Mouse (Mus musculus): ENCODE data around the gene Dio1. TPM values are rescaled to one million over a fixed set of nuclear protein-coding genes. Genes with fewer than 3 reads are reported as not detected.

Dio1 gene
- not detected in 2 replicates for total RNA-seq (2012; rRNA removed)

DNA sequence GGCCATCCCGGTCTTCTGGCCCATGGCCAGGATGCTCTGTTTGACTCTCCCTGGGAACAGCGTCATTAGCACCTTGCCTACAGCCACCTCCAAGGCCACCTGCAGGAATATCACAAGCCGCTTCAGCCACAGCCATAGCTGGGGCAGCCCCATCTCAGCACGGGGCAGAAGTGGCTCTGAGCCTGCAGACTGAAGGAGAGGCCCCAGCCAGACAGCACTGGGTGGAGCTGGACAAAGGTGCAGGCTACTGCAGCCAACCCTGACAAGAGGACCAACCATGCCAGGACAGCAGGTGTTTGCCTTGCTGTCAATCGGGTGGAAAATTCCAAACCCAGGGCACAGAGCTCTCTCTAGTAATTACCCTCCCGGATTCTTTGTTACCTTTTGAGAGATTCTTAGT, at the start of gene Dio1:
TSS of gene Dio1 (minus strand) at position 204 of the 400 bp plus-strand sequence.
- in situ Hi-C loops (cut with MboI; ENCODE audit: low sequenced_read_pairs in 2 of 2, unreplicated experiment in 2 of 2): no loop called here
- no peak within 1 kb of the TSS for H3K9ac ChIP-seq (ENCODE audit: insufficient read depth, low read depth, low read length, poor library complexity, severe bottlenecking)
- DNase-seq (ENCODE audit: low read depth, low spot score): no peak

DNA sequence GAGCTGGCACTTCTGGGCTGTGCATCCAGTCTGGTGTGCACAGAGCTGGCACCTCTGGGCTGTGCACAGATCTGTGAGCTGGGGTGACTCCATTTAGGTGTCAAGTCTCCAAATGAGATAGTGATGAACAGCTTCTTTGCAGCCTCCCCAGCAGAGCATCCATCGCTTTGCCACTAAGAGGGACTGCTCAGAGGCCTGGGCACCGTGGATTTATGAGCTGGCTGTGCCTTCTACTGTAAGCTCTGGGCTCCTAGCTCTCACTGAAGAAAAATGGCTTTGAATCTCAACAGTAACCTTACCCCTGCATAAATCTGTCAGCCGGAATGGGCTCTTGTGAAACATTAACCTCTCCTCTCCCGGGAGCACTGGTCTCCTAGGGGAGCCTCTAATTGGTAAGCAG, 47.6 kb upstream of the Dio1 start:
- DNase-seq (ENCODE audit: low read depth, low spot score): no peak
- no peaks in the 10 kb centered on the region for H3K9me3 ChIP-seq (ENCODE audit: control insufficient read depth, insufficient read depth, low read depth, low read length)
- H3K4me3 ChIP-seq (ENCODE audit: insufficient read depth in 1 of 2, low read depth in 1 of 2, low read length in 2 of 2, poor library complexity in 1 of 2, severe bottlenecking in 1 of 2): no peak overlapping the region
- no peak overlapping the region for H3K27ac ChIP-seq (ENCODE audit: insufficient read depth, low read depth, low read length, poor library complexity, severe bottlenecking)
- in situ Hi-C loops (cut with MboI; ENCODE audit: low sequenced_read_pairs in 2 of 2, unreplicated experiment in 2 of 2): loop anchor here in 1 of 2 experiments (25.0 kb wide), 1 partner anchor 542 kb away; the partner anchor contains the start of gene Acot11
- H3K4me1 ChIP-seq (ENCODE audit: control insufficient read depth in 2 of 2, insufficient read depth in 2 of 2, low read length in 2 of 2, poor library complexity in 1 of 2): no peaks in the 10 kb centered on the region
- no peaks in the 10 kb centered on the region; the same call in 1 of the 2 replicates for H3K36me3 ChIP-seq (ENCODE audit: control insufficient read depth, insufficient read depth, low read length, poor library complexity, severe bottlenecking)
- TF ChIP-seq ZC3H11A (IDR thresholded peaks at IDR 0.05; ENCODE audit: borderline replicate concordance, low read depth, low read length) (no peak), ZNF384 (IDR thresholded peaks at IDR 0.05; ENCODE audit: low read depth, low read length) (no peak), CHD2 (IDR thresholded peaks at IDR 0.05; ENCODE audit: low read depth, low read length) (no peak), MAFK (IDR thresholded peaks at IDR 0.05; ENCODE audit: insufficient read depth, low read depth, low read length) (no peak), HCFC1 (IDR thresholded peaks at IDR 0.05; ENCODE audit: borderline replicate concordance, insufficient read depth, low read length) (no peak)
- H3K9ac ChIP-seq (ENCODE audit: insufficient read depth, low read depth, low read length, poor library complexity, severe bottlenecking): no peak overlapping the region

More for the DNA sequence above, at the start of gene Dio1:
- Histone ChIP-seq H3K4me1 (ENCODE audit: control insufficient read depth in 2 of 2, insufficient read depth in 2 of 2, low read length in 2 of 2, poor library complexity in 1 of 2) (no peaks in the 10 kb centered on the region), H3K4me3 (ENCODE audit: insufficient read depth in 1 of 2, low read depth in 1 of 2, low read length in 2 of 2, poor library complexity in 1 of 2, severe bottlenecking in 1 of 2) (no peak within 1 kb of the TSS), H3K27ac (ENCODE audit: insufficient read depth, low read depth, low read length, poor library complexity, severe bottlenecking) (no peak within 1 kb of the TSS), H3K9me3 (ENCODE audit: control insufficient read depth, insufficient read depth, low read depth, low read length) (no peaks in the 10 kb centered on the region), H3K36me3 (ENCODE audit: control insufficient read depth, insufficient read depth, low read length, poor library complexity, severe bottlenecking) (no peaks in the 10 kb centered on the region)
- TF ChIP-seq ZNF384 (IDR thresholded peaks at IDR 0.05; ENCODE audit: low read depth, low read length): no peak
- TF ChIP-seq ZC3H11A (IDR thresholded peaks at IDR 0.05; ENCODE audit: borderline replicate concordance, low read depth, low read length): no peak
- no peak for TF ChIP-seq MAFK (IDR thresholded peaks at IDR 0.05; ENCODE audit: insufficient read depth, low read depth, low read length)
- TF ChIP-seq HCFC1 (IDR thresholded peaks at IDR 0.05; ENCODE audit: borderline replicate concordance, insufficient read depth, low read length): no peak
- TF ChIP-seq CHD2 (IDR thresholded peaks at IDR 0.05; ENCODE audit: low read depth, low read length): no peak

DNA sequence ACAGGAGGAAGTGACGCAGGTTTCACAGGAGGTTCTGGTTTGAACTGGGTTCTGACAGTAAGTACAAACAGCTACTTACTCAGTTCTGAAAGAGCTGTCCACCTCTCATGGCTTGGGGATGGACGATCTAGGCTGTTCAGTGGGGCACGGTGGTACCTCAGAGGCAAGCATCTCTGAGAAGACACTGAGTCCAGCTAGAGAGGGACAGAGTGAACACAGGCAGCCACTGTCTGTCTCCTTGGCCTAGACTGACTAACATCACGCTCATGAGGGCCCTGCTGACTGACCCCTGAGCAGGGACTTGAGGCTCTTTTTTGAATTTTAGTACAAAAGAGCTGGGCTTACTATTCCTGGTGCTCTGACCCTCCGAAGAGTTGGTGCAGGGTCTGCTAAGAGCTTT, 47.2 kb upstream of the Dio1 start:
- Histone ChIP-seq H3K4me3 (ENCODE audit: insufficient read depth in 1 of 2, low read depth in 1 of 2, low read length in 2 of 2, poor library complexity in 1 of 2, severe bottlenecking in 1 of 2) (no peak overlapping the region), H3K27ac (ENCODE audit: insufficient read depth, low read depth, low read length, poor library complexity, severe bottlenecking) (no peak overlapping the region), H3K4me1 (ENCODE audit: control insufficient read depth in 2 of 2, insufficient read depth in 2 of 2, low read length in 2 of 2, poor library complexity in 1 of 2) (no peaks in the 10 kb centered on the region), H3K9ac (ENCODE audit: insufficient read depth, low read depth, low read length, poor library complexity, severe bottlenecking) (no peak overlapping the region), H3K9me3 (ENCODE audit: control insufficient read depth, insufficient read depth, low read depth, low read length) (no peaks in the 10 kb centered on the region), H3K36me3 (ENCODE audit: control insufficient read depth, insufficient read depth, low read length, poor library complexity, severe bottlenecking) (no peaks in the 10 kb centered on the region; the same call in 1 of the 2 replicates)
- no peak for DNase-seq (ENCODE audit: low read depth, low spot score)
- TF ChIP-seq HCFC1 (IDR thresholded peaks at IDR 0.05; ENCODE audit: borderline replicate concordance, insufficient read depth, low read length): no peak
- no peak for TF ChIP-seq ZC3H11A (IDR thresholded peaks at IDR 0.05; ENCODE audit: borderline replicate concordance, low read depth, low read length)
- TF ChIP-seq MAFK (IDR thresholded peaks at IDR 0.05; ENCODE audit: insufficient read depth, low read depth, low read length): no peak
- TF ChIP-seq ZNF384 (IDR thresholded peaks at IDR 0.05; ENCODE audit: low read depth, low read length): no peak
- no peak for TF ChIP-seq CHD2 (IDR thresholded peaks at IDR 0.05; ENCODE audit: low read depth, low read length)
- in situ Hi-C loops (cut with MboI; ENCODE audit: low sequenced_read_pairs in 2 of 2, unreplicated experiment in 2 of 2): loop anchor here in 1 of 2 experiments (25.0 kb wide), 1 partner anchor 542 kb away; the partner anchor contains the start of gene Acot11

DNA sequence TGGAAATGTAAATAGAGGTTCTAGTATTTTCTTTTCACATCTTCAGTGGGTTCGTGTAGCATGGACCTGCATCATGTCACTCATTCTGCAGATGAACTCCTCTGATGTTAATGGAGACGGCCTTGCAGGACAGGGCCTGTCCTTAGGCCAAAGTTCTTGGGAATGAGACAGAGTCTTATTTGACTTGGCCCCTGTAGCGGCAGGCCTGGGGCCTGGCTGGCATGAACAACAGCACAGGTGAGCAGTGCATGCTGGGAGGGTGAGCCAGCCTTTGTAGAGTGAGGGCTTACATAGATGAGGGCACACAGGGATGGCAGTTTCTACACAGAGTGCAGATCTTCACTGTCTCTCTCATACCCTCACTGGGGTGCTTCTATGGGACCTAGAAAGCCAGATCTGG, 46.6 kb upstream of the Dio1 start:
- H3K4me1 ChIP-seq (ENCODE audit: control insufficient read depth in 2 of 2, insufficient read depth in 2 of 2, low read length in 2 of 2, poor library complexity in 1 of 2): no peaks in the 10 kb centered on the region
- in situ Hi-C loops (cut with MboI; ENCODE audit: low sequenced_read_pairs in 2 of 2, unreplicated experiment in 2 of 2): loop anchor here in 1 of 2 experiments (25.0 kb wide), 1 partner anchor 541 kb away; the partner anchor contains the start of gene Acot11
- no peaks in the 10 kb centered on the region; the same call in 1 of the 2 replicates for H3K36me3 ChIP-seq (ENCODE audit: control insufficient read depth, insufficient read depth, low read length, poor library complexity, severe bottlenecking)
- H3K27ac ChIP-seq (ENCODE audit: insufficient read depth, low read depth, low read length, poor library complexity, severe bottlenecking): no peak overlapping the region
- DNase-seq (ENCODE audit: low read depth, low spot score): no peak
- no peaks in the 10 kb centered on the region for H3K9me3 ChIP-seq (ENCODE audit: control insufficient read depth, insufficient read depth, low read depth, low read length)
- no peak for TF ChIP-seq HCFC1 (IDR thresholded peaks at IDR 0.05; ENCODE audit: borderline replicate concordance, insufficient read depth, low read length)
- no peak overlapping the region for H3K9ac ChIP-seq (ENCODE audit: insufficient read depth, low read depth, low read length, poor library complexity, severe bottlenecking)
- H3K4me3 ChIP-seq (ENCODE audit: insufficient read depth in 1 of 2, low read depth in 1 of 2, low read length in 2 of 2, poor library complexity in 1 of 2, severe bottlenecking in 1 of 2): no peak overlapping the region

DNA sequence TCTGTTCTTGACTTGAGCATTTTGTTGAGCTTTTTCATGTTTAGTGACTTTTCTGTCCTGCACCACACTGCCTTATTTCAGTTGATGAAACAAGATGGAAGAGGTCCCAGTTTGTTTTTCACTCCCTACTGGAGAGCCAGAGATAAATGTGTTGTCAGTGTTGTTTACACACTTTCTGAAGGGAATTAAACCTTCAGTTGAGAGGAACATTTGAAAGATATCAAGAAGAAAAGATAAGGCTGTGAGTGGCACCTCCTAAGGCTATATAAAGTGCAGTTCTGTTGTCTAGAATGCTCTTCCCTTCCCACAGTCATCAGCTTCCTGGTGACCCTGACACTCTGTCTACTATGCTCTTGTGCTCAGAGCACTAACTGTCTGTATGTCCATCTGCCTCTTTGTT, 44.4 kb upstream of the Dio1 start:
- in situ Hi-C loops (cut with MboI; ENCODE audit: low sequenced_read_pairs in 2 of 2, unreplicated experiment in 2 of 2): loop anchor here in 1 of 2 experiments (25.0 kb wide), 1 partner anchor 539 kb away; the partner anchor contains the start of gene Acot11
- Histone ChIP-seq H3K9ac (ENCODE audit: insufficient read depth, low read depth, low read length, poor library complexity, severe bottlenecking) (no peak overlapping the region), H3K9me3 (ENCODE audit: control insufficient read depth, insufficient read depth, low read depth, low read length) (no peaks in the 10 kb centered on the region)

More for the DNA sequence above, 44.4 kb upstream of the Dio1 start:
- no peak for DNase-seq (ENCODE audit: low read depth, low spot score)
- no peaks in the 10 kb centered on the region; the same call in 1 of the 2 replicates for H3K36me3 ChIP-seq (ENCODE audit: control insufficient read depth, insufficient read depth, low read length, poor library complexity, severe bottlenecking)
- H3K4me1 ChIP-seq (ENCODE audit: control insufficient read depth in 2 of 2, insufficient read depth in 2 of 2, low read length in 2 of 2, poor library complexity in 1 of 2): no peaks in the 10 kb centered on the region
- TF ChIP-seq CHD2 (IDR thresholded peaks at IDR 0.05; ENCODE audit: low read depth, low read length) (no peak), ZNF384 (IDR thresholded peaks at IDR 0.05; ENCODE audit: low read depth, low read length) (no peak), MAFK (IDR thresholded peaks at IDR 0.05; ENCODE audit: insufficient read depth, low read depth, low read length) (no peak), ZC3H11A (IDR thresholded peaks at IDR 0.05; ENCODE audit: borderline replicate concordance, low read depth, low read length) (no peak), HCFC1 (IDR thresholded peaks at IDR 0.05; ENCODE audit: borderline replicate concordance, insufficient read depth, low read length) (no peak)
- H3K27ac ChIP-seq (ENCODE audit: insufficient read depth, low read depth, low read length, poor library complexity, severe bottlenecking): no peak overlapping the region
- H3K4me3 ChIP-seq (ENCODE audit: insufficient read depth in 1 of 2, low read depth in 1 of 2, low read length in 2 of 2, poor library complexity in 1 of 2, severe bottlenecking in 1 of 2): no peak overlapping the region
